Mouse (Mus musculus) mouse embryonic stem cell (cell line): ENCODE measurements around the gene Six5.

ENCODE experiments used
- in situ Hi-C, 2 experiments: fragments of 300-500 bp; cut with MboI; formaldehyde crosslinking; loops; 1 replicate in 1 of 2; 3 replicates in 1 of 2; pipeline ENCODE4 v1.14.3; 2019 to 2020; ENCODE audit warnings: low sequenced_read_pairs in 2 of 2, low pct_unique_long_range_greater_than_20kb in 1 of 2, mixed read lengths in 1 of 2; ENCODE audit not compliant: unreplicated experiment in 1 of 2

The Six5 gene

DNA sequence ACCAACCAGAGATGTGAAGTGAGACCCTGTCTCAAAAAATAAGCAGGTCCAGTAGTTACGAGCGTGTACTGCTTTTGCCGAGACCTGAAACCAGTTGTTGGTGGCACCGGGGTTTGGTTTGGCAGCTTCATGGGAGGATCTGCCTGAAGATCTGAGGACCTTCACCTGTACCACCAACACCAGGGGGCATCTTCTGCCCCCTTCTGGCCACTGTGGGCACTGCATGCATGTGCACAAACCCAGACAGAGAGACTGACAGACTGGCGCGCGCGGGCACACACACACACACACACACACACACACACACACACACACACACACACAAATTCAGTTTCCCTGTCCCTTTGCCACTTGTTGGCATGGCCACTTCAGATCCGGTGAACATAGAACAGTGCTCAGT, 20.9 kb upstream of the Six5 start:
- in situ Hi-C loops = no loop called here

DNA sequence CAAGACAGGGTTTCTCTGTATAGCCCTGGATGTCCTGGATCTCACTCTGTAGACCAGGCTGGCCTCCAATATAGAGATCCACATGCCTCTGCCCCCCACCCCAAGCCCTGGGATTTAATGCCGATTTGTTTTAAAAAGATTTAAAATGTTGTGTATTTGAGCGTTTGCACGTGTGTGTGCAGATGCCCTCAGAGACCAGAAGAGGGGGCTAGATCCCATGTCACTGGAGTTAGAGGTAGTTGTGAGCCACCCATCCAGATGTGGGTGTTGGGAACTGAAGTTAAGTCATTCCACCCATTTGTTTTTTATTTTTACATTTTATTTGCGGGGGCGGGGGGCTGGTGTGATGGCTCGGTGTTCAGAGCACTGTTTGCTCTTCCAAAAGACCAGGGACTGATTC, 19.9 kb upstream of the Six5 start:
- in situ Hi-C loops = no loop called here

DNA sequence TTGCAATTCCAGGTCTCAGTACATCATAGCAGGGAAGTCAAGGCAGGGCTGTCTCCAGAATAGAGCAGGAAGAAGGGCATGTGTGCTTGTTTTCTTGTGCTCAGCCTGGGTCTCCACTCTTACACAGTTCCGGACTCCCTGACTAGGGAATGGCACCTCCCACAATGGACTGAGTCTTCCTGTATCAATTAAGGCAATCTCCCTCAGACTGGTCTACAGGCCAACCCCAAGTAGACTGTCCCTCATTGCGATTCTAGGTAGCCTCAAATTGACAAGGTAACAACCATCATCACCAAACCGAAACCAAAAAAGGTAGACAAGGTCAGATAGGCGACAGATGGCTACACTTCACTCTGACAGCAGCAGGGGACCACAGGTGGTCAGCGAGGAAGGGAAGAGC, 19.2 kb upstream of the Six5 start:
- in situ Hi-C loops = no loop called here

DNA sequence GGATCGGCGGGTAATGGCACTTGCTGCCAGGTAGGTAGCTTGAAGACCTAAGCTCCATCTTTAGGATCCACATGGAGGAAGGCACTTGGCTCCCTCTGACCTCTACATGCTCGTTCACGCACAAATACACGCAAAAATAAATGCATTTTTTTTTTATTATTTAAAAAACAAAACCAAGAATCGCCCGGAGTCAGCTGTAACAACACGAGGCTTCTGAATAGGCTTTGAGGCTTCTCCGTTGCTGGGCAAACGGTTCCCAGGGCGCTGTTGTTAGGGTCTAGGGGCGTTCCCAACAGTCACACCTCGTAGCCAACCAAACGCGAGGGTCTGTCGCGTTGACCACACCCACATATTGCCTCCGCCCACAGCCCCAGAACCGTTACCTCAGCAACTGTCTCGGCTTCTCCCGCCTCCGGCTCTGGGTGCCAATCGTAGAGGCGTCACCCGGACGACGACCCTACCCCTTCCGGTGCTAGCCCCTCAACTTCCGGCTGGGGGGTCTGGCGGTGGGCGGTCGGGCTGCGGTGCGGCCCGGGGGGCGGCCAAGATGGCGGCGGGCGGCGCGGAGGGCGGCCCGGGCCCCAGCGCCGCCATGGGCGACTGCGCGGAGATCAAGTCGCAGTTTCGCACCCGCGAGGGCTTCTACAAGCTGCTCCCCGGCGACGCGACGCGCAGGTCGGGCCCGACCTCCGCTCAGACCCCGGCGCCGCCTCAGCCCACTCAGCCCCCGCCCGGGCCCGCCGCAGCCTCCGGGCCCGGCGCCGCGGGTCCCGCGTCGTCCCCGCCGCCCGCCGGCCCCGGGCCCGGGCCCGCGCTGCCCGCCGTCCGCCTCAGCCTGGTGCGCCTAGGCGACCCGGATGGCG, 18.4 kb upstream of the Six5 start, which contains the start of gene Dmwd:
Gene Dmwd, plus strand, starts transcription at position 505 of the 863 bp plus-strand sequence.
- in situ Hi-C loops = no loop called here

DNA sequence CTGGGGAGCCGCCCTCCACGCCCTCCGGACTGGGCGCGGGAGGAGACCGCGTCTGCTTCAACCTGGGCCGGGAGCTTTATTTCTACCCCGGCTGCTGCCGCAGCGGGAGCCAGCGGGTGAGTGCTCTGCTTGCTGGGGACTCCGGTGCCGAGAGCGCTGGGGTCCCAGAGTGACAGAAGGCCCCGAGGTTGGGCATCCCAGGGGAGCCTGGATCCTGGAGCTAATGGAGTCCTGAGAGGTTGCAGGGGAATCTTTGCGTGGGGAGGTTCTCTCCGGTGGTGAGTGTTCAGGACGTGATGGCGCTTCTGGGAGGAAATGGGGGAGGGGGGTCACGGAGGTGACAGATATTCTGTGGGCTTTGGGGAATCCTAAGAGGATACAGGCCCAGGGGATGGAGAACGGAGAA, 17.8 kb upstream of the Six5 start:
- in situ Hi-C loops = no loop called here

DNA sequence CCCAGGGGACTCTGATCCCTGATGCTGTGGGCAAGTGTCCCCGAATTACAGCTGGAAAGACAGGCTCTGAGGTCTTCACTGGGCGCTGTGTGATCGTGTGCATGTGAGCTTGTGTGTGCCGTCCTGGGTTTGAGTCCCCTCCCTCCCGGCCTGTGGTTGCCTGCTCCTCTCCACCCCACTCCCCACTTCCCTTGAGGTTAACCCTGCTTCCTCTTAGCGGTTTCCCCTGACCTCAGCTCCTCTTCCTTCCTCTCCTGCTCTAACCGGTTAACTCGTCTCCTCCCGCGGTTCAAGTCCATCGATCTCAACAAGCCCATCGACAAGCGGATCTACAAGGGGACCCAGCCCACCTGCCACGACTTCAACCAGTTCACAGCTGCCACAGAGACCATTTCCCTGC, 16.6 kb upstream of the Six5 start:
- in situ Hi-C loops = no loop called here

DNA sequence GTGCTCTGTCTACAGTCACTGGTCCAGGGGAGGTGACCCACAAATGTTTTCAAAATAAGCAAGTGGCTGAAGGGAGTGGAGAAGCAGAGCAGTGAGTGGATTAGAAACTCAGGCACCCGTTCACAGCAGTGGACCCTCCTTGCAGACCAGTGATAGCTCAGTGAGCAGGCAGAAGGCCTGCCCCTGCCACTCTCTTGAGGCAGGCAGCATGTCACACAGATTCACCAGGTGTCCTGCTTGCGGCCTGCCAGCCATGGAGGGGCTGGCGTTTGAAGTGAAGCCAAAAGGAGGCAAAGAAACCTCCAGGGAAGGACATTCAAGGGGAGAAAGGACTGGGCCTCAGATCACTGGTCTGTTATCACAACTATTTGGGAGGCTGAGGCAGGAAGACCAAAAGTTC, 15.7 kb upstream of the Six5 start:
- in situ Hi-C loops = no loop called here

DNA sequence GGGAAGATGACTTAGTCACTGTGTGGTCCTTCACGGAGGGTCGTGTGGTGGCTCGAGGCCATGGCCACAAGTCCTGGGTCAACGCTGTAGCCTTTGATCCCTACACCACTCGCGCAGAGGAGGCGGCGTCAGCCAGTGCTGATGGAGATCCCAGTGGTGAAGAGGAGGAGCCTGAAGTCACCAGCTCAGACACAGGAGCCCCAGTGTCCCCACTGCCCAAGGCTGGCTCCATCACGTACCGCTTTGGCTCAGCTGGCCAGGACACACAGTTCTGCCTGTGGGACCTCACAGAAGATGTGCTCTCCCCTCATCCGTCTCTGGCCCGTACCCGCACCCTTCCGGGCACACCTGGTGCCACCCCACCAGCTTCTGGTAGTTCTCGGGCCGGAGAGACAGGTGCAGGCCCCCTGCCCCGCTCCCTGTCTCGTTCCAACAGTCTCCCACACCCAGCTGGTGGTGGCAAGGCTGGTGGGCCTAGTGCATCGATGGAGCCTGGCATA, 13.9 kb upstream of the Six5 start:
- in situ Hi-C loops = no loop called here

DNA sequence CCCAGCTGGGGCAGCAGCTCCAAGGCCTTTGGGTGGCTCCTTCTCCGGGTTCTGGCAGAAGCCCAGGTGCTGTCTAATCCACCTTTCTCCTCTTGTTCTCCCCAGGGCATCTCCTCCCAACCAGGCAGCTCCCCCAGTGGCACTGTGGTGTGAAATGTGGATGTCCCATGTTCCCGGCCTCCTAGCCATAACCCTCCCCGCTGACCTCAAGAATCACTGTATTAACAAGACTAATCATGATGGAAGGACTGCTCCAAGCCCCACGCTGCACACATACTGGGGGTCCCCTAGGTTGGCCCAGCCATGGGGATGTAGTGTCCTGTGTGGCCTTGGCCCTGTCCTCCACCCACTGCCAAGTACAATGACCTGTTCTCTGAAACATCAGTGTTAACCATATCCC, 12.2 kb upstream of the Six5 start:
- in situ Hi-C loops = no loop called here

DNA sequence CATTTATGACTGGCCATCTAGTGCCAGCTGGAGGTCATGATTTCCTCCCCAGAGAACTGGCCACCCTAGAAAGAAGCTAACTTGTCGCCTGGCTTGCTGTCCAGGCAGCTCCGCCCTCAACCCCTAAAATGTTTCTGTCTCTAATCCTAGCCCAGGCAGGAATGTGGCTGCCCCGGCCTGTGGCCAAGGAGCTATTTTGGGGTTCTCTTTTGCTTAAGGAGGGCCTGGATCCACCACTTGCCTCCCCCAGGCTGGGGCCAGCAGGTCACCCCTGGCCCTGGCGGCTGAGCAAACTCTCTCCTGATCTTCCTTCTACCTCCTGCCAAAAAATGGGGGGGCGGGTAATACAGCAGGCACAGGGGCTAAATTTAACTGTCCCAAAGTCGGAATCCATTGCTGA, 11.3 kb upstream of the Six5 start:
- in situ Hi-C loops = no loop called here

DNA sequence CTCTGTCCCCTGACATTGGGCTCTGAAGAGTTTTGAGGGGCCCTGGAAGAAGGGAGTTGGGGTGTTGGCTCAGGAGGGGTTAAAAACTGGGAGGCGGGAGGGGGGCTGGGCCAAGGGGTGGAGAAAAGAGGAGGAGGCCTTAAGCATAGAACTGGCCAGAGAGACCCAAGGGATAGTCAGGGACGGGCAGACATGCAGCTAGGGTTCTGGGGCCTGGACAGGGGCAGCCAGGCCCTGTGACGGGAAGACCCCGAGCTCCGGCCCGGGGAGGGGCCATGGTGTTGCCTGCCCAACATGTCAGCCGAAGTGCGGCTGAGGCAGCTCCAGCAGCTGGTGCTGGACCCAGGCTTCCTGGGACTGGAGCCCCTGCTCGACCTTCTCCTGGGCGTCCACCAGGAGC, 10.7 kb upstream of the Six5 start, which contains the start of gene Dmpk:
Gene Dmpk, plus strand, starts transcription at position 149 of the 400 bp plus-strand sequence.
- in situ Hi-C loops = no loop called here

DNA sequence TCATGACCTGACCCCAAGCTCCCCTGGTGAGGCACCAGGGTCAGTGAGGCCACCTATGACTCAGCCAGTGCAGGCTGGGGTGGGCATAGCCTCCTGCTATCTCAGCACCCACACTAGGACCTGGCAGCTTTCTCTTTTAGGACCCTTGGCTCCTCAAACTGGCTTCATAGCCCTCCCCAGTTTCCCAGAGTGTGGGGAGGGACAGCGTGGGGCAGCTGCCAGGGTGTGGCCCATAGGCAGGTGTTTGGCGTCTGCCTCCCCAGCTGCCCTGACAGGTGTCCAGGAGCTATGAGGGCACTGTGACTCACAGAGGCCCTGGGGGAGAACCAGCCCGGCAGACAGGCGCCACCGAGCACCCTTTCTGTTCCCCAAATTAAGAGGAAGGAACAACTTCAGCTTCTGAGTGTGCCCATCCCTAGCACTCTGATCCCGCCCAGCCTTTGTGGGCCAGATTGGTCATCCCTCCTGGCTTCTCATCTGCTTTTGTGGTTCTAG, 10.1 kb upstream of the Six5 start:
- in situ Hi-C loops = no loop called here

DNA sequence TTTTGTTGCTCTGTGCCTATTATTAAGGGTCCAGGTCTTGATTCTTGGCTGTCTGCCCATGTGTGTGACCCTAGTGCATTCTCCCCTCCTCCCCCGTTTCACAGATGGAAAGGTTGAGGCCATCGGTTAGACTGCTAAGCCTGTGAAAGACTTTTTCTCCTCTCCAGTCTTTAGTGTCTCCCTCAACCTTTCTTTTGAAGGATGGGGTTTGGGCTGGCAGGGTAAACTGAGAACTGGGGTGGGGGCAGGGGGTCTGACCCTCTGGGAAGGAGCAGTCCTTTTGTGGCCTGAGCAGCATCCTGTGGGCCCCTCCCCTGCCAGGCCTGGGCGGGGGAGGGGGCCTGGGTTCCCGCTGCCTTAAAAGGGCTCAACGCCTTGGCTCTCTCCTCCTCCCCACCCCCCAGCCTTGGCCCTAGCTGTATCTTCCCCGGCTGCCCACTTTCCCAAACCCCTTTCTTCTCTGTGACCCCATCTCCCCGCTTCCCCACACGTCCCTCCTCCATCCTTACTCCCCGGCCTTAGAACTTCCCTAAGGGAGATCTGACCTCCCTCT, 9.4 kb upstream of the Six5 start:
- in situ Hi-C loops = no loop called here

DNA sequence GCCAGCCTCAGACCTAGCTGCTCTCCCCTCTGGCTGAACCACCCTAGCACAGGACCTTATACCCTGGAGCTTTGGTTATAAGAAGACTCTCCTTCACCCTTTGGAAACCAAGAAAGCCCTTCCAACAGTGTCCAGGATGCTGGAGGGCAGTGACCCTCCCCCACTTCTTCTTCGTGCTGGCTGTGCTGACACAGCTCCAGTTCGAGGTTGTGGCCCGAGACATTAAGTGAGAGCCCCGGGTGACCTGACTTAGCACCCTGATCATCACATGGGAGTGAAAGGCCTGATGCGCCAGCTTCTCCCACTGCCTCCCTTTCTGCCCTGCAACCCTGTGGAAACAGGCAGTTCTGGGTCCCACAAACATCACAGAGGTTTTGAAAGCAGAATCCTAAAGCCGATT, 8.9 kb upstream of the Six5 start:
- in situ Hi-C loops = no loop called here

DNA sequence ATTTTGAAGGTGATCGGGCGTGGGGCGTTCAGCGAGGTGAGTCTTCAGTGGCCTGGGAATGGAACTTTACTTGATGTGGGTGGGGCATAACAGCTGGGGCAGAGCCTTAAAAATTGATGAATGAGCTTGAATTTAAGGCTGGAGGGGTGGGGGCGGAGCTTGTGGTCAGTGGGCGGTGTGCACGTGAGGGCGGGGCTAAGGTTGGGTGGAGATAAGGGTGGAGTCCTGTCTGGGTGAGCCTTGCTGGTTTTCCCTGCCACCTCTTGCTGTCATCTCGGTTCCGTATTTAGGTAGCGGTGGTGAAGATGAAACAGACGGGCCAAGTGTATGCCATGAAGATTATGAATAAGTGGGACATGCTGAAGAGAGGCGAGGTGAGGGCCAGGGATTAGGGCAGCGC, 8.4 kb upstream of the Six5 start:
- in situ Hi-C loops = no loop called here

DNA sequence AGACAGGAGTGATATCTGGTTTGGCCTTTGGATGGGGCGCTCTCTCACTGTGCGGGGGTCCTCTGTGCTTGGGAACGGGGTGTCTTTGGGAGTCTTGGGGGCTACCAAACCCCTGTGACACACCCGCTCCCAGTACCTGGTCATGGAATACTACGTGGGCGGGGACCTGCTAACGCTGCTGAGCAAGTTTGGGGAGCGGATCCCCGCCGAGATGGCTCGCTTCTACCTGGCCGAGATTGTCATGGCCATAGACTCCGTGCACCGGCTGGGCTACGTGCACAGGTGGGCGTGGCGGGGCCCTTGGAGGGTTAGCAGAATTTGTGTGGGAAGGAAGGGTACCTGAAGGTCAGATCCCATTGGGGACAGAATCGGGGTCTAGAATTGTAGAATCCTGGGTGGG, 7.6 kb upstream of the Six5 start:
- in situ Hi-C loops = no loop called here

DNA sequence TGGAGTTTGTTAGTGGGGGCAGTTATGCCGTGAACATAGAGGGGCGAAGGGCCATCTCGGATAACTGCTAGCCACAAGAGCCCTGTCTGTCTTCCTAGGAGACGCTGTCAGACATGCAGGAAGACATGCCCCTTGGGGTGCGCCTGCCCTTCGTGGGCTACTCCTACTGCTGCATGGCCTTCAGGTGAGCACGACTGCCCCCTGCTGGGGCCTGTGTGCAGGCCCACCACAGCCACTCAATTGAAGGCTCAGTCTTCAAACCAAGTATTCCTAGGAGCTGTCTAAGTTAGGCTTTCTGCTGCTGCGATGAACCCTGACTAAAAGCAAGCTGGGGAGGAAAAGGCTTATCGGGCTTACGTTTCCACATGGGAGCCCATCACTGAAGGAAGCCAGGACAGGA, 5.6 kb upstream of the Six5 start:
- in situ Hi-C loops = no loop called here

DNA sequence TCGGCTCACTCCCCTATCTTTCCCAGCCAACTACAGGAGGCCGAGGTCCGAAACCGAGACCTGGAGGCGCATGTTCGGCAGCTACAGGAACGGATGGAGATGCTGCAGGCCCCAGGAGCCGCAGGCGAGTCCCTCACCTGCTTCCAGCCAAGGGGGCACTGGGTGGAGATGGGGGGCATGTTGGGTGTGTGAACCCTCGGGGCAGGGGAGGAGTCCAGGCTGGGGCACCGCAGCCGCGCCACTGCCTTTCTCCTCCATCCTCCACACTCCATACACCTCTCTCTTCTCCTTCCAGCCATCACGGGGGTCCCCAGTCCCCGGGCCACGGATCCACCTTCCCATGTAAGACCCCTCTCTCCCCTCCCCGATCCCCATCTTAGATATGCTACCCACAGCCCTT, 2.5 kb upstream of the Six5 start:
- in situ Hi-C loops = no loop called here

DNA sequence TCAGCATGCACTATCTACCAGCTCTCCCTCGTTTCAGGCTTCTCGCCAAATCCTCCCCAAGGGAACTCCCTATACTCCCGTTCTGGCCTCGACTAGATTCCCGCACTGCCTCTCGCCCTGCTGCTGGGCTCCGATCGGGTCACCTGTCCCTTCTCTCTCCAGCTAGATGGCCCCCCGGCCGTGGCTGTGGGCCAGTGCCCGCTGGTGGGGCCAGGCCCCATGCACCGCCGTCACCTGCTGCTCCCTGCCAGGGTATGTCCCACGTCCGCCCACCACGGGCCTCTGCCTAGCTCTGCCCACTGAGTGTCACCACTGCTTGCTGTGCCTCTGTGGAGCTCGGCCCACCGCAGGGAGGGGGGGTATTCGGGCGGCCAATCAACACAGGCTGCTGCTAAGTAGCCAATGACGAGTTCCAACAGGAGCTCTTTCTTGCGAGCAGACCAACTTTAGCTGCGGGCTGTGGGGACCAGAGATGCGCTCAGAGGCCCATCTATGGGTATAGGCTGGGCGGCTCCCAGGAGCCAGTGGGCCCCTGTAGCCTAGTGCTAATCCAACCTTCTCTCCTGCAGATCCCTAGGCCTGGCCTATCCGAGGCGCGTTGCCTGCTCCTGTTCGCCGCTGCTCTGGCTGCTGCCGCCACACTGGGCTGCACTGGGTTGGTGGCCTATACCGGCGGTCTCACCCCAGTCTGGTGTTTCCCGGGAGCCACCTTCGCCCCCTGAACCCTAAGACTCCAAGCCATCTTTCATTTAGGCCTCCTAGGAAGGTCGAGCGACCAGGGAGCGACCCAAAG, 1.8 kb upstream of the Six5 start:
- in situ Hi-C loops = no loop called here
